Mouse (Mus musculus): Measurements from ENCODE around the gene Cfap65.

- TF ChIP-seq CTCF (IDR thresholded peaks at IDR 0.05; ENCODE audit: low read depth, low read length) (no peak), POLR2A (IDR thresholded peaks at IDR 0.05; ENCODE audit: insufficient read depth, low read length) (no peak)
Observed at GRCm38 (mm10) chr1:74901686-74902085, 33.7 kb downstream of the Cfap65 start.
